Mouse (Mus musculus) liver, embryonic 13.5 days (tissue): Measurements from ENCODE around the gene Phb2. TPM values are rescaled to one million over a fixed set of nuclear protein-coding genes. Genes with fewer than 3 reads are reported as not detected.
A peak's percentile ranks its signal among the peaks of the same experiment; 100 is the strongest.
"Not testable (repeated sequence)": the region's sequence is repeated elsewhere in the genome, so short reads cannot be mapped to it uniquely, and the experiment has no call there.

Experiments used
- ATAC-seq: fragments of 200-750 bp; cut with Nextera tagmentation; 2 replicates; pipeline ENCODE4 v1.8.0; 2017; ENCODE audit warnings: low read depth, mild to moderate bottlenecking, moderate number of reproducible peaks, moderate library complexity
- DNase-seq: peaks from one replicate; pipeline ENCODE4 v3.0.0; 2022
- H3K27ac ChIP-seq: fragments of 300-500 bp; sonication (generic); 2 replicates; pipeline ENCODE4 v1.5.1; 2015; ENCODE audit warnings: moderate library complexity, mild to moderate bottlenecking, inconsistent platforms
- H3K27me3 ChIP-seq: fragments of 300-500 bp; sonication (generic); 2 replicates; pipeline ENCODE4 v1.6.1; 2015; ENCODE audit warnings: mild to moderate bottlenecking, inconsistent platforms
- H3K36me3 ChIP-seq: fragments of 300-500 bp; sonication (generic); 2 replicates; pipeline ENCODE4 v1.6.1; 2015; ENCODE audit warnings: mild to moderate bottlenecking, inconsistent platforms
- H3K4me1 ChIP-seq: fragments of 300-500 bp; sonication (generic); replicated peaks from 2 replicates; pipeline ENCODE4 v1.6.1; 2015; ENCODE audit warnings: inconsistent platforms
- H3K4me2 ChIP-seq: fragments of 300-500 bp; sonication (generic); 2 replicates; pipeline ENCODE4 v1.6.1; 2015; ENCODE audit warnings: inconsistent platforms, mild to moderate bottlenecking, moderate library complexity
- H3K4me3 ChIP-seq: fragments of 300-500 bp; sonication (generic); replicated peaks from 2 replicates; pipeline ENCODE4 v1.5.1; 2015; ENCODE audit warnings: mild to moderate bottlenecking, inconsistent platforms
- H3K9ac ChIP-seq: fragments of 300-500 bp; sonication (generic); 2 replicates; pipeline ENCODE4 v1.6.1; 2015; ENCODE audit warnings: mild to moderate bottlenecking, inconsistent platforms
- H3K9me3 ChIP-seq: fragments of 300-500 bp; sonication (generic); replicated peaks from 2 replicates; pipeline ENCODE4 v1.6.1; 2016; ENCODE audit warnings: inconsistent platforms
- WGBS: fragments of 180-500 bp; shearing (Covaris S2); methylation state at CpG from one replicate; pipeline ENCODE4 v1.1.7; 2015; ENCODE audit not compliant: insufficient replicate concordance; 5-methylcytosine and 5-hydroxymethylcytosine counted together
- polyA plus RNA-seq: library from polyadenylated mRNA; unstranded; fragments of >200 nt; fragmentation: Nextera tagmentation; extraction: Ambion mirVana; gene quantifications from 2 replicates; pipeline ENCODE4 v1.2.1, GENCODE M21; 2015

Phb2 gene
- polyA plus RNA-seq, 1 experiment from 2014 or later = 356 TPM

DNA sequence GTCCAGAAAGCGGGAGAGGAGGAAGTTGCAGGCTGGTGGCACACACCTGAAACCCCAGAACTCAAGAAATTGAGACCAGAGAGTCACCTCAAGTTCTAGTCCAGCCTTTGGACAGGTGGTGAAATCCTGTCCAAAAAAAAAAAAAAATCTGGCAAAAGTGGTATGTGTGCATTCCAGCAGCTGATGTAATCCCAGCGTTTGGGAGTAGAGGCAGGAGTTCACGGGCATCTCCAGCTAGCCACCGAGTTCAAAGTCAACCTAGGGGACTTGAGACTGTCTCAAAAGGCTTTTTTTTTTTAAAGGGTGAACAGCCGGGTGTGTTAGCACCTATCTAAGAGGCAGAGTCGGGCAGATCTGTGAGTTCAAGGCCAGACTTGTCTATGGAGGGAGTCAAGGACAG, 36.0 kb upstream of the Phb2 start:
- ATAC-seq = no peak
- Histone ChIP-seq H3K36me3 (peaks cover 38% of the 10 kb centered on the region), H3K27me3 (no peaks in the 10 kb centered on the region), H3K9me3 (no peaks in the 10 kb centered on the region), H3K4me1 (peaks cover 65% of the 10 kb centered on the region), H3K4me3 (no peak overlapping the region), H3K9ac (no peak overlapping the region), H3K27ac (peak overlapping the region; percentile 26; the same call in 1 of the 2 replicates), H3K4me2 (no peak overlapping the region)
- WGBS = 76% methylated on average over 6 of the region's 6 CpGs
- no peak for DNase-seq

DNA sequence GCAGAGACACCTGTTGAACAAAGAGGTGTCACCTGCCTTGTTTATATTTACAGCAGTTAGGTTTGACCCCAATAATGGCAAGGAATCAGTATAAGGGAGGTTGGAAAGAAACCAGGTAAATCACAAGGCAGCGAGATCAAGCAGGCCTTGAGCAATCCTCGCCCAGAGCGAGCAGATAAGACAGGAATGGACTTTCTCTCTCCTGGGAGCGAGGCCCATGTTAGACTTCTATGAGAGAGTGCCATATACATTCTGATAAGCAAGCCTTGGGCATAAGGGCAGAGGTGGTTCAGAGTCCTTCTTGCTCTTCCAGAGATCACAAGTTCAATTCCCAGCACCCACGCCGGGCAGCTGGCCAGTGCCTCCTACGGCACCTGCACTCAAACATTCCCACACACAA, 33.4 kb upstream of the Phb2 start:
- WGBS = 72% methylated on average over 7 of the region's 7 CpGs
- no peak overlapping the region for H3K4me3 ChIP-seq
- H3K36me3 ChIP-seq = peaks cover 33% of the 10 kb centered on the region
- no peak overlapping the region for H3K27ac ChIP-seq
- no peak for ATAC-seq
- H3K4me2 ChIP-seq = no peak overlapping the region
- no peaks in the 10 kb centered on the region for H3K9me3 ChIP-seq
- no peaks in the 10 kb centered on the region for H3K27me3 ChIP-seq
- DNase-seq = no peak
- H3K9ac ChIP-seq = no peak overlapping the region
- H3K4me1 ChIP-seq = peaks cover 70% of the 10 kb centered on the region

DNA sequence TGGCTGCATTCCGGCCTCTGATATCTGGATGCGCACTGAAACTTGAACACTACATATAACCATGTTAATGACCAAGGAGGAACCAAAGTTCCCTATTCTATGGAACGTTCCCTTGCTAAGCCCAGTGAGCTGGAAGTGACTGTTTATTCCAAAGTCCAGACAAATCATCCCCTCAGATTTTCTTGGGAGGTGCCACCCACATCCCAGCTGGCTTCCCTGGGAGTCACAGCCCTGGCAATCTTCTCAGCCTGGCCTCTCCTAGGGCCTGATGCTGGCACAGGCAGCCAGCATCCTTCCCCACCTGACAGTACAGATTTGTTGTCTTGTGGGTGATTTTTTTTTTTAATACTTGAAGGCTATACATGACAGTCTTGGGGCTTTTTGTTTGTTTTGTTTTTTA, 32.6 kb upstream of the Phb2 start:
- ATAC-seq = no peak
- Histone ChIP-seq H3K9ac (no peak overlapping the region), H3K36me3 (peaks cover 25% of the 10 kb centered on the region), H3K27ac (no peak overlapping the region), H3K27me3 (no peaks in the 10 kb centered on the region), H3K4me3 (no peak overlapping the region), H3K9me3 (no peaks in the 10 kb centered on the region), H3K4me1 (peaks cover 70% of the 10 kb centered on the region), H3K4me2 (no peak overlapping the region)
- DNase-seq = no peak
- WGBS = 92% methylated on average over 3 of the region's 3 CpGs

DNA sequence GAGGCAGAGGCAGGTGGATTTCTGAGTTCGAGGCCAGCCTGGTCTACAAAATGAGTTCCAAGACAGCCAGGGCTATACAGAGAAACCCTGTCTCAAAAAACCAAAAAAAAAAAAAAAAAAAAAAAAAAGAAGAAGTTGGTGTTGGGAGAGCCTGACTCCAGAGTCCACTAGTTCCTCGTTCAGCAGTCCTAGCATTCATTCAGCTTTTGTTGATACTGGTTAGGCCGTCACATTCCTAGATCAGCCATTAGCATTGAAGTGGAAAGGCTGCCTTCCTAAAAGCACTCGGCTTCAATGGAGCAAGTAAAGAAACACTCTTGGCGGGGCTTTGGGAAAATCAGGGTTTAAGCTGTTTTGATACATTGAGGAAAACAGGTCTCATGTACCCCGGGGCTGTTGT, 29.8 kb upstream of the Phb2 start:
- H3K9me3 ChIP-seq = not testable (repeated sequence)
- peaks cover 77% of the 10 kb centered on the region for H3K4me1 ChIP-seq

DNA sequence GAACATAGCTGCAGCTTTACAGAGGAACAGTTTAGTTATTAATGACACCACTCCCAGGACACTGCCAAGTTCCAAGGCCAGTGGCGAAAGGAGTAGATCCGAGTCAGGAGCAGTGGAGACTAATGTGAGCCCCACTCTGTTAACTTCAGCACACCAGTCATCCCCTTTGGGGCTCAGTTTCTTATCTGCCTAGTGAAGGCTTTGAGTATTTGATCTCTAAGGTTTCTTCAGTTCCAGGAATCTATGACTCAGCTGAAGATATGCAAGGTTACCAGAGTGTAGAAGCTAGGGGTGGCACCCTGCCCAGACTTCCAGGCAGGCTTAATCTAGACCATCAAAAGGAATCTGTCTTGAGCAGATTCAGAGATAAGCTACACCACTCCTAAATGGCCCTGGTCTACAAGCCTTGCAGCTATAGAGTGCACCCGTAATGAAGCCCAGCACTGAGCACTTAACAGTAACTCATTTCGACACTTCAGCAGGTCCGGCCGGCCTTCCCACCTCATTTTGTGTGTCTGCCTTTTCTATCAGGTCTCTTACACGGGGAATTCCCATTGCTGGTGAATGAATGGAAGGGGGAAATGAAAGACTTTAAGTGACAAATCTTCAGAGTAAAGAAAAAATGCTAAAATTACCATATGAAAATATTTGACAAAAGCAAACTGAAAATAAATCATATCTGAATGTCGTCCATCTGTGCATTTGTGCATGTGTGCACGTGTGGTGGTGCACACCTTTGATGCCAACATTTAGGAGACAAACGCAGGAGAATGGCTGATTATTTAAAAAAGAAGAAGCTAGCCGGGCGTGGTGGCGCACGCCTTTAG, 28.3 kb upstream of the Phb2 start:
- Histone ChIP-seq H3K4me2 (peak overlapping the region; percentile 53), H3K27me3 (no peaks in the 10 kb centered on the region), H3K4me3 (peak overlapping the region; percentile 16; the same call in 1 of the 2 replicates), H3K4me1 (peaks cover 74% of the 10 kb centered on the region), H3K9ac (peak overlapping the region; percentile 47), H3K36me3 (peaks cover 17% of the 10 kb centered on the region; the same call in 1 of the 2 replicates), H3K27ac (peak overlapping the region; percentile 80), H3K9me3 (no peaks in the 10 kb centered on the region)
- DNase-seq (peak; percentile 57), ATAC-seq (peak; percentile 90)
- WGBS = 52% methylated on average over 14 of the region's 14 CpGs

More for the DNA sequence above, 29.8 kb upstream of the Phb2 start:
- H3K4me3 ChIP-seq, ATAC-seq, H3K9ac ChIP-seq, H3K27me3 ChIP-seq, DNase-seq, H3K4me2 ChIP-seq: not testable (repeated sequence)
- Histone ChIP-seq H3K27ac (peak overlapping the region; percentile 80), H3K36me3 (peaks cover 17% of the 10 kb centered on the region; the same call in 1 of the 2 replicates)
- WGBS = 57% methylated on average over 6 of the region's 6 CpGs

DNA sequence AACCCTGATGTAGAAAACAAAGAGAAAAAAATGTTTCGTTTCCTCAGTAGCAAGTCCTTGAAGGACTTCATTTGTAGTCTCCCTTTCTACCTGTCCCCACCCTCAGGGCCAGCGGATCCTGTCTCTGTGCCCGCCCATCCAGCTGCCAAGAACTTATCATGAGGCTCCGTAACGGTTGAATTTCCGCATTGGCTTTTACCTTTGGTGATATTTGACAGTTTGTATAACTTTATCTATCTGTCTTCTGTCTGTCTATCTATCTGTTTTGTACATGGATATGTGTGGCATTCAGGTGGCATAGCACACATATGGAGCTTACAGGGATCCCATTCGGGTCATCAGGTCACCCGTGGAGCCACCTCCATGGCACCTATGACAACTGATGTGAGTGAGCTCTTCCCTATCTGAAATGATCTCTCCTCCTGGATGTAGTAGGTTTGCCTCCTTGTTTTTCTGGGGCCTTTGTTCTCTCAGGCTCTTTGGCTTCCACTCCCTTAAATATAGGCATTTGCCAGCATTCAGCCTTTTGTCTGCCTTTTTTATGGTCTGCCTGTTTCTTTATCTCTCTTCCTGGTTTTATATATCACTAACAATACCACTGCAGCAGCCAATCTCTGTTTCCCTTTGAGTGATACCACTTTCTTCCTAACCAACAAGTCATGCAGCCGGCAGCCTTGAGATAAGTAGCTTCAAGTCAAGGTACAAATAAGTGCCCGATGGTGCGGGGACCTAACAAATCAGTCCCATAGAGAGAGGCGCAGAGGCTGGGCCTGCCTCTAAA, 26.3 kb upstream of the Phb2 start:
- Histone ChIP-seq H3K4me3 (no peak overlapping the region), H3K9me3 (no peaks in the 10 kb centered on the region), H3K4me1 (peaks cover 85% of the 10 kb centered on the region), H3K27ac (peak overlapping the region; percentile 60), H3K27me3 (no peaks in the 10 kb centered on the region), H3K36me3 (peaks cover 12% of the 10 kb centered on the region; the same call in 1 of the 2 replicates), H3K9ac (peak overlapping the region; percentile 37; the same call in 1 of the 2 replicates), H3K4me2 (peak overlapping the region; percentile 41)
- WGBS = 23% methylated on average over 12 of the region's 12 CpGs
- peak; percentile 58 for DNase-seq
- ATAC-seq = peak; percentile 52

DNA sequence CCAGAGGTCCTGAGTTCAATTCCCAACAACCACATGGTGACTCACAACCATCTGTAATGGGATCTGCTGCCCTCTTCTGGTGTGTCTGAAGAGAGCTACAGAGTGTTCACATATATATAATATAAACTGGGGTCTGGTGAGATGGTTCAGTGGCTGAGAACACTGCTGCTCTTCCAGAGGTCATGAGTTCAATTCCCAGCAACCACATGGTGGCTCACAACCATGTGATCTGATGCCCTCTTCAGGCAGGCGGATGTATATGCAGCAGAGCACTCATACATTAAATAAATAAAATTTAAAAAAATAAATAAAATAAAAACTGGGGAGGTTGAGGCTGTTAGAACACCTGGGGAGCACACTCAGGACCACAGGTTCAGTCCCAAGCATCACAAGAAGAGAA, 25.5 kb upstream of the Phb2 start:
- H3K4me3 ChIP-seq, H3K9me3 ChIP-seq, ATAC-seq, H3K9ac ChIP-seq, DNase-seq, H3K36me3 ChIP-seq, H3K4me2 ChIP-seq, H3K27me3 ChIP-seq: not testable (repeated sequence)
- Histone ChIP-seq H3K27ac (0 out of 2 replicates have a peak overlapping the region, but pooled peaks have one; percentile 60), H3K4me1 (peaks cover 80% of the 10 kb centered on the region)
- 59% methylated on average over 1 of the region's 1 CpGs for WGBS

DNA sequence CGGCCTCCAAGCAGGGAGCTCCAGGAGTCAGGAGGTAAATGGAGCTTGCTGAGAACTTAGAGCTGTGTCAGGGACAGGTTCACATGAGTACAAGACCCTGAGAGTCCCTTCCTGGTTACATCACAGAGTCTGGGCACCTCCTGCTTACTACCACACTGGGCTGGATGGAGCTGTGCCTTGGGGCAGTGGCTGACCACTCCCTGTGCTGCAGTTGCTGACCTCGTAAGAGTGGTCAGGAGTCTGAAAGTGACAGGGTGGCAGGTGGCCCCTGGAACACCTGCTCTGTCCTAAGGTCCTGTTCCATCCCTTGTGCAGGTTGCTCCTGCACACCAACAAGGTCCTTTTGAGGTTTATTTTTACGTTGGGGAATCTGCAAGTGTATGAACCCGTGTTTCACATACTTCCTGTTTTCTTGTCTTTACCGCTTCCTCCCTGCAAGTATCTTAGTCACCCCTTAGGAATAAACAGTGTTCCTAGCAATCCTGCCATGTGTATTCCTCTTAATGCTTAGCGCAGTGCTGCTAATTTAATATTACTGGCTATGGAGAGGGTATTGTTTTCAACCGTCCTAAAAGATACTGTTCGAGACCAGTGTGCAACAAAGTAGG, 23.9 kb upstream of the Phb2 start:
- Histone ChIP-seq H3K9me3 (no peaks in the 10 kb centered on the region), H3K4me2 (no peak overlapping the region), H3K27ac (peak overlapping the region; percentile 14; the same call in 1 of the 2 replicates), H3K4me3 (no peak overlapping the region), H3K9ac (no peak overlapping the region), H3K36me3 (0 out of 2 replicates have a peak, but pooled peaks cover 7% of the 10 kb centered on the region), H3K27me3 (no peaks in the 10 kb centered on the region), H3K4me1 (peaks cover 77% of the 10 kb centered on the region)
- no peak for DNase-seq
- 63% methylated on average over 8 of the region's 8 CpGs for WGBS
- no peak for ATAC-seq

DNA sequence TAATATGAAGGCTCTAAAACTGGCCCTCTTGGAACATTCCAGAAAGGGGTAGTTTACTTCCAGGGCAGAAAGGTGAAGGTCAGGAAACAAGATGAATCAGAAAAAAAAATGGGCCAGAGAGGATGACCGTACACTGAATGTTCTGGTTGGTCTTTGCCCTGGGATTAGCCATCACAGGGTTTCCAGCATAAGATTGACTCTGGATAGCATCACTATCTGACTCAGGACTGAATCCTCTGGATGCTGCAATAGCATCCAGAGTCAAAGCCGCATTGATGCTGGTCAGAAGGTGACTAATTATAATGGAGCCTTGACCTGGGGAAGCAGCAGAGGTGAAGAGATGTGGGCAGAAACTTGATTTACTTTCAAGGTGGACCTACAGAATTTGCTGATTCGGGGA, 23.1 kb upstream of the Phb2 start:
- Histone ChIP-seq H3K36me3 (peaks cover 12% of the 10 kb centered on the region; the same call in 1 of the 2 replicates), H3K27me3 (no peaks in the 10 kb centered on the region), H3K4me2 (no peak overlapping the region), H3K27ac (no peak overlapping the region), H3K4me1 (peaks cover 77% of the 10 kb centered on the region), H3K9ac (no peak overlapping the region), H3K4me3 (no peak overlapping the region), H3K9me3 (no peaks in the 10 kb centered on the region)
- ATAC-seq = no peak
- DNase-seq = no peak
- 85% methylated on average over 3 of the region's 3 CpGs for WGBS

DNA sequence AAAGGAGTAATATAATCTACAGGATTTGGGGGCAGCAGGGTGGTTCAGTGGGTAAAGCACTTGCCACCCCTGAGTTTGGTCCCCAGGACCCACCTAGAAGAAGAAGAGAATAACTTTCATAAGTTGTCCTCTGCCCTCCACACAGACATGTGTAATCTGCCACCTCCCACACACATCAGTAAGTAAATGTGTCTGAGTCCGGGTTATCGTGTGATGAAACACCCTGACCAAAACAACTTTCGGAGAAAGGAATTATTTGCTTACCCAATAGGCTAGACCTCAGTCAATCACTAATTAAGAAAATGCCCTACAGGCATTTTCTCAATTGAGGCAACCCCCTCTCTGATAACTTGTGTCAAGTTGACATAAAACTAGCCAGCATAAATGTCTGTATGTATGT, 21.6 kb upstream of the Phb2 start:
- ATAC-seq (no peak), DNase-seq (no peak)
- no peak overlapping the region for H3K27ac ChIP-seq
- H3K4me1 ChIP-seq = peaks cover 70% of the 10 kb centered on the region
- H3K4me2 ChIP-seq = no peak overlapping the region
- H3K4me3 ChIP-seq = no peak overlapping the region
- no peaks in the 10 kb centered on the region for H3K27me3 ChIP-seq
- WGBS = 84% methylated on average over 3 of the region's 3 CpGs
- H3K9ac ChIP-seq = no peak overlapping the region
- H3K9me3 ChIP-seq = no peaks in the 10 kb centered on the region
- H3K36me3 ChIP-seq = peaks cover 15% of the 10 kb centered on the region
